Mouse (Mus musculus): ENCODE measurements at regions not wholly inside any gene's neighbourhood (a gene's known extent, or its start where the extent isn't known, plus 50 kb on each side); places are given as distances from the start of the nearest gene placed in this dataset. TPM values are rescaled to one million over a fixed set of nuclear protein-coding genes. Genes with fewer than 3 reads are reported as not detected.

DNA sequence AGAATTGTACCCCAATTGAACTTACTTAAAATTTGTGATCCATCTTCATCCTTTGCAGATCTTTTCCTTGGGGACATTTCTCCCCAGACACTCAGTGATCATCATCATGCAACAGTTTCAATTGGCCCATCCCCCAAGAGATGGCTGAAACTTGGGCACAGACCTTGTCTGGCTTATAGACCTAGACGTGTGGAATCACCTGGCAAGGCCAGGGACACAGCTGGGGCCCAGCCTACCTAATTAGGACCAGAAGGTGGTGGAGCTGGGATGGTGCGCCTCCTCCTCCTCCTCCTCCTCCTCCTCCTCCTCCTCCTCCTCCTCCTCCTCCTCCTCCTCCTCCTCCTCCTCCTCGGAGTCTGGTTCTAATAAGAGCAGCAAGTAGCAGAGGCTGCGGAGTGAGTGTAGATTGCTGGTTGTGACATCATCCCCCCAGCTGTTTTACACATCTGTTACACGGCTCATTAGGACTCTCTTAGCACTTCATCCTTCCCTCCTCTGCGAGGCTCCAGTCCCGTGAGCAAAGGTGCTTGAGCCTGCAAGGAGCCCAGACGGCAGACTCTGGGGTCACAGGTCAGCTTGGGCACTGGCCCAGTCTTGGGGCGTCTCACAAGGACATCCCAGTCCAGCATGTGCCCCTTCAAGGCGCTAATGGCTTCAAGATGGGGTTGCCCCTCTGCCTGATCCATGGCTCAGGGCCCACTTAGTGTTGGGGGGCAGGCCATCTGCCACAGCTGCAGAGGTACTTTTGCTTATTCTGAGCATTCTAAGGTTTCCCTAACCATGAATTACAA is 58.9 kb upstream of the Smim23 start:
- no peak overlapping the region for H3K4me3 ChIP-seq (replicated peaks; ENCODE audit: low read length)
- no peak overlapping the region for H3K27ac ChIP-seq (ENCODE audit: low read length)
- 76% methylated on average over 8 of the region's 10 CpGs for WGBS
- no peaks in the 10 kb centered on the region for H3K4me1 ChIP-seq (replicated peaks; ENCODE audit: control insufficient read depth, insufficient read depth, low read length)
- peaks cover 2% of the 10 kb centered on the region; the same call in 1 of the 2 replicates for H3K9me3 ChIP-seq (ENCODE audit: control insufficient read depth, low read length)
- H3K36me3 ChIP-seq (ENCODE audit: control insufficient read depth, insufficient read depth), result no peaks in the 10 kb centered on the region
- H3K27me3 ChIP-seq (replicated peaks; ENCODE audit: control insufficient read depth, insufficient read depth, low read length), result no peaks in the 10 kb centered on the region
- ATAC-seq, result no peak
- H3K9ac ChIP-seq (replicated peaks; ENCODE audit: low read depth, low read length), result no peak overlapping the region
- no peak overlapping the region for H3K4me2 ChIP-seq (ENCODE audit: low read length)

DNA sequence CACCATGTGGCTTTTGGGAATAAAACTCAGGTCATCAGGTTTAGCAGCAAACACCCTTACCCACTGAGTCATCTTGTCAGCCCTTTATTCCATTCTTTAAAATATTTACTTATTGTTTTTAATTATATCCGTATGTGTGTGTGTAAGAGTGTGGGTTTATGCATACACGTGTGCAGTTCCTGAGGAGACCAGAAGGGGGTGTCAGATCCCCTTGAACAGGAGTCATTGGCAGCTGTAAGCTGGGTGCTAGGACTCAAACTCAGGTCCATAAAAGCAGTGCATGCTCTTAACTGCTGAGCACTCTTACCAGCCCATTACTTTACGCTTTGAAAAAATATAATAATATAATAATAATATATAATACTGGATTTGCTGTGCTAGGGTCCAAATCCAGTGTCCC is 54.6 kb upstream of the Smim23 start:
- Histone ChIP-seq H3K9ac (replicated peaks; ENCODE audit: low read depth, low read length) (no peak overlapping the region), H3K36me3 (ENCODE audit: control insufficient read depth, insufficient read depth) (no peaks in the 10 kb centered on the region), H3K9me3 (ENCODE audit: control insufficient read depth, low read length) (peaks cover 2% of the 10 kb centered on the region; the same call in 1 of the 2 replicates), H3K4me2 (ENCODE audit: low read length) (no peak overlapping the region), H3K27ac (ENCODE audit: low read length) (no peak overlapping the region), H3K4me3 (replicated peaks; ENCODE audit: low read length) (no peak overlapping the region), H3K4me1 (replicated peaks; ENCODE audit: control insufficient read depth, insufficient read depth, low read length) (no peaks in the 10 kb centered on the region), H3K27me3 (replicated peaks; ENCODE audit: control insufficient read depth, insufficient read depth, low read length) (no peaks in the 10 kb centered on the region)
- ATAC-seq, result no peak
- WGBS, result 99% methylated on average over 3 of the region's 3 CpGs

Small RNA genes lying in the stretch of these regions (microRNA-seq; reads per million reads assigned to microRNA genes)
- gene Gm26052, result not detected

All from forebrain, embryonic 16.5 days (tissue).